Mouse (Mus musculus) adrenal gland, postnatal 25 days (tissue): ENCODE measurements around the gene Robo1. TPM values are rescaled to one million over a fixed set of nuclear protein-coding genes. Genes with fewer than 3 reads are reported as not detected.

Source experiments
- DNase-seq: peaks from one replicate; pipeline ENCODE4 v3.0.0; 2021; ENCODE audit warnings: mixed read lengths
- total RNA-seq: library from RNA; stranded (reverse); gene quantifications from 2 replicates; pipeline ENCODE4 v1.2.3, GENCODE M21; 2021

Robo1 gene
- total RNA-seq, 1 experiment from 2014 or later, result 177 TPM

GRCm38 (mm10) chr16:72603487-72604206 is 295.5 kb downstream of the Robo1 start:
- no peak for DNase-seq

GRCm38 (mm10) chr16:72605066-72605465 is 297.0 kb downstream of the Robo1 start:
- DNase-seq, result peak; percentile 63

- no peak for DNase-seq
Measured at GRCm38 (mm10) chr16:72610661-72611112, 302.6 kb downstream of the Robo1 start.

GRCm38 (mm10) chr16:72614898-72615297 is 306.8 kb downstream of the Robo1 start:
- no peak for DNase-seq

GRCm38 (mm10) chr16:72615360-72615759 is 307.3 kb downstream of the Robo1 start:
- no peak for DNase-seq

- DNase-seq, result no peak
Measured at GRCm38 (mm10) chr16:72622371-72622770, 314.3 kb downstream of the Robo1 start.

- DNase-seq, result no peak
Measured at GRCm38 (mm10) chr16:72622868-72623267, 314.8 kb downstream of the Robo1 start.

GRCm38 (mm10) chr16:72633846-72634245 is 325.7 kb downstream of the Robo1 start:
- DNase-seq, result no peak

- DNase-seq, result no peak
Measured at GRCm38 (mm10) chr16:72639332-72639940, 331.3 kb downstream of the Robo1 start.

GRCm38 (mm10) chr16:72640932-72641811 is 333.1 kb downstream of the Robo1 start:
- no peak for DNase-seq

- no peak for DNase-seq
Measured at GRCm38 (mm10) chr16:72645890-72646289, 337.8 kb downstream of the Robo1 start.

GRCm38 (mm10) chr16:72649314-72649713 is 341.2 kb downstream of the Robo1 start:
- DNase-seq, result peak; percentile 30

GRCm38 (mm10) chr16:72655411-72655810 is 347.3 kb downstream of the Robo1 start:
- DNase-seq, result no peak

- DNase-seq, result peak; percentile 79
Measured at GRCm38 (mm10) chr16:72662837-72663350, 354.8 kb downstream of the Robo1 start.

GRCm38 (mm10) chr16:72663351-72664232 is 355.5 kb downstream of the Robo1 start:
- DNase-seq, result peak; percentile 70

- peak; percentile 62 for DNase-seq
Measured at GRCm38 (mm10) chr16:72664233-72664613, 356.1 kb downstream of the Robo1 start.

- DNase-seq, result no peak
Measured at GRCm38 (mm10) chr16:72664806-72665205, 356.7 kb downstream of the Robo1 start.

- DNase-seq, result no peak
Measured at GRCm38 (mm10) chr16:72665454-72665853, 357.3 kb downstream of the Robo1 start.

- DNase-seq, result no peak
Measured at GRCm38 (mm10) chr16:72670240-72671038, 362.3 kb downstream of the Robo1 start.

- DNase-seq, result no peak
Measured at GRCm38 (mm10) chr16:72677234-72677633, 369.1 kb downstream of the Robo1 start.

- no peak for DNase-seq
Measured at GRCm38 (mm10) chr16:72678450-72678849, 370.3 kb downstream of the Robo1 start.
